Mouse (Mus musculus) hindbrain, postnatal 0 days (tissue): Measurements from ENCODE around the gene Nom1. TPM values are rescaled to one million over a fixed set of nuclear protein-coding genes. Genes with fewer than 3 reads are reported as not detected.

ENCODE experiments used
- ATAC-seq: fragments of 200-750 bp; cut with Nextera tagmentation; 2 replicates; pipeline ENCODE4 v1.8.0; 2017; ENCODE audit warnings: mild to moderate bottlenecking, moderate TSS enrichment, moderate library complexity
- DNase-seq: peaks from one replicate; pipeline ENCODE4 v3.0.0-alpha.2; 2015; ENCODE audit warnings: low spot score
- H3K27ac ChIP-seq: fragments of 300-500 bp; sonication (generic); 2 replicates; pipeline ENCODE4 v1.5.1; 2014; ENCODE audit warnings: mild to moderate bottlenecking
- H3K27me3 ChIP-seq: fragments of 300-500 bp; sonication (generic); 2 replicates; pipeline ENCODE4 v1.6.1; 2014; ENCODE audit warnings: low read length, mixed read lengths; ENCODE audit not compliant: insufficient read depth
- H3K36me3 ChIP-seq: fragments of 300-500 bp; sonication (generic); 2 replicates; pipeline ENCODE4 v1.6.1; 2014; ENCODE audit warnings: low read length, mixed read lengths; ENCODE audit not compliant: insufficient read depth
- H3K4me1 ChIP-seq: fragments of 300-500 bp; sonication (generic); 2 replicates; pipeline ENCODE4 v1.6.1; 2014; ENCODE audit warnings: antibody characterized with exemption, low read length, mixed read lengths; ENCODE audit not compliant: insufficient read depth
- H3K4me2 ChIP-seq: fragments of 300-500 bp; sonication (generic); 2 replicates; pipeline ENCODE4 v1.6.1; 2014; ENCODE audit warnings: low read depth, mild to moderate bottlenecking, low read length, moderate library complexity, mixed read lengths
- H3K4me3 ChIP-seq: fragments of 300-500 bp; sonication (generic); 2 replicates; pipeline ENCODE4 v1.5.1; 2014; ENCODE audit warnings: low read length
- H3K9ac ChIP-seq: fragments of 300-500 bp; sonication (generic); replicated peaks from 2 replicates; pipeline ENCODE4 v1.6.1; 2014; ENCODE audit warnings: mild to moderate bottlenecking, low read length, moderate library complexity, mixed read lengths
- H3K9me3 ChIP-seq: fragments of 300-500 bp; sonication (generic); 2 replicates; pipeline ENCODE4 v1.6.1; 2016; ENCODE audit warnings: low read length, mixed read lengths
- CTCF ChIP-seq: IDR thresholded peaks from 2 replicates; pipeline ENCODE4 v1.5.1; 2016; ENCODE audit warnings: antibody characterized with exemption, control low read depth, low read depth
- whole genome bisulfite sequencing: fragments of 180-500 bp; shearing (Covaris S2); extraction: QIAGEN DNeasy Blood & Tissue Kit; methylation state at CpG from one replicate; pipeline ENCODE4 v1.1.7; 2014; 5-methylcytosine and 5-hydroxymethylcytosine counted together
- polyA plus RNA-seq: library from polyadenylated mRNA; unstranded; fragments of >200 nt; fragmentation: Nextera tagmentation; extraction: Ambion mirVana; gene quantifications from 2 replicates; pipeline ENCODE4 v1.2.1, GENCODE M21; 2015
- total RNA-seq: library from RNA; depleted of rRNA; stranded (reverse); fragments of >200 nt; gene quantifications from 2 replicates; pipeline ENCODE4 v1.2.3, GENCODE M21; 2014; rRNA removed

The Nom1 gene
- total and polyA plus RNA-seq, 2 experiments from 2014 or later, result 7.4 to 14.0 TPM

DNA sequence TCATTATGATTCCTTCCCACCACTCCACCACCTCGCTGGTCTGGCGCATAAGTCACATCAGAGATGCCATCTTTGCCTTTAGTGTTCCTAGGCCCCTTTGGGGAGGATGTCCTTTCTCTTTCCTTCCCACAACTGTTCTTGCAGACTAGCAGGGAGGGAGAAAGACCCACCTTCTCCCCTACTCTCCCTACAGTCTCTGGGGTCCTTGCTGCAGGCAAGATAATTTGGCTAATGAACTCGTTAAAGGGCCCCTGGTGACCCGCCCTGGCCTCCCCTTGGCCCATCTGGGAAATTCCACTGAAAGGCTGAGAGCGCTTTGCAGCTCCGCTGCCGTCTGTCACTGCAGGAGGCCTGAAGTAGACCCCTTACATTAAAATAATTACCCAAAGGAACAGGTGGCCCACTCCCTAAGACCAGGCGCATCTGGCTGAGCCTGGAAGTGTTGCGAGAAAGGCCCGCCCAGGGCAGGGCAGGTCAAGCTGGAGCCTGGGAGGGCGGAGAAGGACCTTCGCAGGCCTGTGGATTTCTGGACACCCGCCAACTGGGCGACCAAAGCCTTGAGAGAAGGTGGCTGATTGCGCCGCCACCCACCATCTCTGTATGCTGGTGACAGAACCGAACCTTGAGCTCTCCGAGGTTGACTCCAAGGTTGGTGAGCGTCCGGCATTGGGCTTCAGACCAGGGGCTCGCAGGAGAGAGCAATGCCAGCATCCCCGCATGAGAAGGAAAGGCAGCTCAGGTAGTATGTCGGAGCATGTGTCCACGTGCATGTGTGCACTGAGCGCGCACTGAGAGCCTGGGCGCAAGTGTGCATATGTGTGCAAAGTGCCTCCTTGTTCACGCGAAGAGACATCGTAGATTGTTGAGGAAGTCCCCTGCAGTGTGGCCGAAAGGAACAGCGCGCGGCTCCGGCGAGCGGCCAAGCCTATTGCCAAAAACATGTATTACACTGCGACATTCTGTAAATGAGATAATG lies 50.8 kb downstream of the Nom1 start:
- Histone ChIP-seq H3K4me1 (no peaks in the 10 kb centered on the region), H3K4me2 (no peak overlapping the region), H3K27ac (no peak overlapping the region), H3K4me3 (0 out of 2 replicates have a peak overlapping the region, but pooled peaks have one; percentile 6), H3K36me3 (no peaks in the 10 kb centered on the region), H3K9me3 (no peaks in the 10 kb centered on the region), H3K27me3 (peaks cover 87% of the 10 kb centered on the region), H3K9ac (no peak overlapping the region)
- no peak for ATAC-seq
- no peak for TF ChIP-seq CTCF
- DNase-seq, result no peak
- under 1% methylated on average over 38 of the region's 38 CpGs for WGBS

DNA sequence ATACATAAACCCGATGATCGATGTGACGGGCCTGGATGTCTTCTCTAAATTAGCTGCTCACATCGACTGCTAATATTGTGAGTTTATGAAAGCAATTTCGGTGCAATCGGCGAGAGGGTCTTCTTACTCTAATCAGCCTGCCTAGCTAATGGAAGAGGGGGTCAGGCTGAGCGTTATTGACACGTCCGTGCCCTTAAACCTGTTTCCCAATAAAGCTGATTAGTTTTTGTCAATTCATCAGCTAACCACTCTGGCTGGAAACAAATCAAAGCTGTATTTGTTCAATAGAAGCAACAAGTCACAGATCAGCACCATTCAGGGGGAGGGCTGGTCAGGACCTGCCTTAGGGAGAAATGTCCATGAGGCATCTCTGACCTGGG lies 51.5 kb downstream of the Nom1 start:
- H3K27me3 ChIP-seq, result peaks cover 81% of the 10 kb centered on the region
- WGBS, result 4% methylated on average over 10 of the region's 10 CpGs
- no peaks in the 10 kb centered on the region for H3K36me3 ChIP-seq
- ATAC-seq, result no peak
- no peak overlapping the region for H3K27ac ChIP-seq
- no peak overlapping the region for H3K9ac ChIP-seq
- no peak for TF ChIP-seq CTCF
- no peak overlapping the region for H3K4me2 ChIP-seq
- no peaks in the 10 kb centered on the region for H3K4me1 ChIP-seq
- H3K9me3 ChIP-seq, result no peaks in the 10 kb centered on the region
- no peak overlapping the region for H3K4me3 ChIP-seq
- no peak for DNase-seq

GRCm38 (mm10) chr5:29487321-29487720 lies 52.9 kb downstream of the Nom1 start:
- Histone ChIP-seq H3K27me3 (peaks cover 68% of the 10 kb centered on the region), H3K4me2 (no peak overlapping the region), H3K4me1 (no peaks in the 10 kb centered on the region), H3K36me3 (no peaks in the 10 kb centered on the region), H3K9ac (no peak overlapping the region), H3K9me3 (no peaks in the 10 kb centered on the region), H3K4me3 (no peak overlapping the region), H3K27ac (no peak overlapping the region)
- 16% methylated on average over 13 of the region's 13 CpGs for WGBS
- no peak for TF ChIP-seq CTCF
- DNase-seq (no peak), ATAC-seq (no peak)

DNA sequence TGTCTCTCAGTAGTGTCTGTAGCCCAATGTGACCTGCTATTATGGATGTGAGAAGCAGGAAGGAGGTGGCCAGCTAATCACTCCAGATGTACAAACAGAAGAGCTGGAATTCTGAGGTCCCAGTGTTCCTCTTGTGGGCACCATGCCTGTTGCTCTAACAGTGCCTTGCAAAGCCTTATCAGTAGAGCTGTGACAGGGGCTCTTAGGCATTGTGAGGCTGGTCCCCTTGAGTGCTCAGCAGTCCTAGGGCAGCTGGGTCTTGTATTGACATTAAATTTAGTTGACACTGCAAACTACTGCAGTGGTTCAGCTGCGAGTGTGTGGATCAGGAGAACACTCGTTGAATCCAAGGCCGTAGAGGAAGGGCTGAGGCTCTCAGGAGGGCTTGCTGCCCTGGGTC lies 72.5 kb downstream of the Nom1 start:
- Histone ChIP-seq H3K4me2 (no peak overlapping the region), H3K27ac (no peak overlapping the region), H3K9me3 (no peaks in the 10 kb centered on the region), H3K4me3 (no peak overlapping the region), H3K36me3 (no peaks in the 10 kb centered on the region), H3K27me3 (no peaks in the 10 kb centered on the region), H3K4me1 (no peaks in the 10 kb centered on the region), H3K9ac (no peak overlapping the region)
- TF ChIP-seq CTCF, result no peak
- ATAC-seq (no peak), DNase-seq (no peak)
- 81% methylated on average over 3 of the region's 3 CpGs for WGBS

Other genes with a start within 250 kb of the Nom1 start
- gene Rnf32, start 238.7 kb upstream of the Nom1 start, total RNA-seq, result 6.2 and 9.7 TPM in 2 replicates
- 9.4 and 10.0 TPM in 2 replicates for gene Rnf32, start 238.7 kb upstream of the Nom1 start, polyA plus RNA-seq
- gene Lmbr1, start 56.3 kb upstream of the Nom1 start, total RNA-seq, result 31.2 and 34.0 TPM in 2 replicates
- gene Lmbr1, start 56.3 kb upstream of the Nom1 start, polyA plus RNA-seq, result 40.4 and 42.2 TPM in 2 replicates
- gene Mnx1, start 43.8 kb downstream of the Nom1 start, total RNA-seq, result 0.16 TPM in 1 of 2 replicates, not detected in the other
- 0.09 TPM in 1 of 2 replicates, not detected in the other for gene Mnx1, start 43.8 kb downstream of the Nom1 start, polyA plus RNA-seq
- 59.6 and 69.4 TPM in 2 replicates for gene Ube3c, start 134.6 kb downstream of the Nom1 start, total RNA-seq
- 35.6 TPM in 2 replicates for gene Ube3c, start 134.6 kb downstream of the Nom1 start, polyA plus RNA-seq